ENCODE assay signal across 10 mouse cellular contexts in the genomic region with DNA sequence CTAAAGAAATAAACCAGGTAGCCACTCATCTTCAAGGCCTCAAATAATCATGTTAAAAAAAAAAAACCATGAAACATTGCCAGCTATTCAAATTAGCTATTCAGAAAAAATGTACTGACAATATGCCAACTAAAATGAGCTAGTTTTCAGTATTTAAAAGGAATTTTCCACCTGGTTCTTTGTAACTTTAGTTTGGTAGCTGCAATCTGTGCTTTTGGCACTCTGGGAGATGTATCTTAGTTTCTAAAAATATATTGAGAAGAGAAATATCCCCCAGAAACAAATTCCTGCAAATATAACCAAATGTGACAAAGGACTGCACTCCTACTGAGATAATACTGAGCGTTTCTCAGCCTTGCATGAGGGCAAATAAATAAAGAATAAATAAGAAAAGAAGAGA.
"Had no signal": no experiment of that assay in that cellular context is flagged by ENCODE, and none has a peak within 500 bp of the region (broad histone marks: within the 10 kb centered on the region; RNA-seq: fewer than 3 reads in every experiment).

No protein-coding gene starts in this region.

- ATAC-seq: lung, postnatal 0 days had no signal

- DNase-seq: kidney, adult 8-10 months; kidney, postnatal 25 days; lung, adult 2 months; lung, postnatal 36 days; midbrain, embryonic 14.5 days; right cerebral cortex, postnatal 4 days; spleen, adult 18-20 months; thymus, adult 2 months; thymus, postnatal 25 days had no signal
